Mouse (Mus musculus) frontal cortex, adult 2 months (tissue): ENCODE measurements around the gene Gpr157. TPM values are rescaled to one million over a fixed set of nuclear protein-coding genes. Genes with fewer than 3 reads are reported as not detected.

ENCODE experiments used
- DNase-seq, 2 experiments: peaks; one replicate each; pipeline ENCODE4 v3.0.0; 2022; ENCODE audit warnings: low spot score in 1 of 2; ENCODE audit errors: extremely low spot score in 1 of 2
- polyA plus RNA-seq: library from polyadenylated mRNA; depleted of rRNA; stranded (reverse); fragments of >200 nt; gene quantifications from 2 replicates; pipeline ENCODE4 v1.2.3, GENCODE M21; 2012; rRNA removed

Gpr157 gene
- polyA plus RNA-seq, 1 experiment, result 1.8 TPM

DNA sequence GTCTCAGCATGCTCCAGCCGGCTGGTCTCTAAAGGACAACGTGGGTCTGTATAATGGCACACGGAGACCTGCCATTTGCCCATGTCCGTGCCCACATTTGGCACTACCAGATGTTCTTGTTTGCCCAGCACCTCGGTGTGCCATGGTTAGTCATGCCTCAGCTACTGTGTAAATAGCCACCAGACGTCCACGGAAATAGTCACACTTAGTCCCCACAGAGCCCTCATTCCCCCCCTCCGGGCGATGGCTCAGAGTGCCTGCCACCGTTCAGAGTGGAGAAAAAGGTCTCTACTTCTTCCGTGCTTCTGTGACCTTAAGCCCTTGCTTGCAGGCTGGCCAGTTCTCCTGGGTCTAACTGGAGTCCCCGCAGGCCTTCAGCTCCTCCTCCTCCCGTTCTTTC is 51.9 kb downstream of the Gpr157 start:
- no peak for DNase-seq

- no peak for DNase-seq
Measured at GRCm38 (mm10) chr4:150140346-150140745, 53.2 kb downstream of the Gpr157 start.

GRCm38 (mm10) chr4:150144242-150144641 is 57.1 kb downstream of the Gpr157 start:
- DNase-seq, result no peak

DNA sequence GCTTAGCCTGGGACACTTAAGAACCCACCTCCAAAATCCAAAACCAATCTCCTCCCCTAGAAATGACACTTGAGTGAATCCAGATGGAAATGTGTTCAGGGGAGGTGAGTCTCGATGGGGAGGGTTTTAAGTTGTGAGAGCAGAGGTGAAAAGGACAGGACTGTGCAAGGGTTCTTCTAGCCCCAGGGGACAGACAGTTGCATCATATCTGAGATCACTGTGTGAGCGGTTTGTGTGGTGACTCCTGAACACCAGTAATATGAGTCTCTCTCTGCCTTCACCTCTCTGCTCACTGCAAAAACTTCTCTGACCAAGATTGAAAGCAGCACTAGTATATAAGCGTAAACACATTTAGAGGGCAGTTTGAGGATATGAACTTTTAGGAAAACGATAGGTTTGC is 59.1 kb downstream of the Gpr157 start:
- no peak for DNase-seq

DNA sequence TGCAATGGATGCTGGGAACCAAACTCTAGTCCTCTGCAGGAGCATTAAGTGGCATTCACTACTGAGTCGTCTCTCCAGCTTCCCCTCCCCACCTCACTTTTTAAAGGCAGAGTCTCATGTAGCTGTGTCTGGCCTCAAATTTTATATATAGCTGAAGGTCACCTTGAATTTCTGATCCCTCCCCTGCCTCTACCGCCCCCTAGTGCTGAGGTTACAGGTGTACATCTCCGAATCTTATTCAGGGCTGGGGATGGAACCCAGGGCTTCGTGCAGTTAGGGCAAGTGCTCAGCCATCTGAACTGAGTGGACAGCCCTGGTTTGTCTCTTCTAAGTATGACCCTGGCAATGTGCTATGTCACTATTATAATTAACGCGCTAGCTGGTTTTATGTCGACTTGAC is 63.9 kb downstream of the Gpr157 start:
- DNase-seq, result no peak

- DNase-seq, result no peak
Measured at GRCm38 (mm10) chr4:150152483-150152882, 65.3 kb downstream of the Gpr157 start.

- no peak for DNase-seq
Measured at GRCm38 (mm10) chr4:150155301-150155700, 68.1 kb downstream of the Gpr157 start.

Other genes starting within 250 kb of the Gpr157 start
- 11.6 and 12.5 TPM in 2 replicates for gene Spsb1, start 132.3 kb upstream of the Gpr157 start, polyA plus RNA-seq
- 4.4 and 5.7 TPM in 2 replicates for gene H6pd, start 78.3 kb upstream of the Gpr157 start, polyA plus RNA-seq
- gene Slc2a5, start 31.9 kb downstream of the Gpr157 start, polyA plus RNA-seq, result 4.7 and 7.6 TPM in 2 replicates
- not detected in 2 replicates for gene Slc2a7, start 61.6 kb downstream of the Gpr157 start, polyA plus RNA-seq
- 0.15 TPM in 1 of 2 replicates, not detected in the other for gene Car6, start 114.0 kb downstream of the Gpr157 start, polyA plus RNA-seq
- gene Eno1, start 149.4 kb downstream of the Gpr157 start, polyA plus RNA-seq, result 979 and 1,007 TPM in 2 replicates
- 64.4 and 66.1 TPM in 2 replicates for gene Rere, start 194.3 kb downstream of the Gpr157 start, polyA plus RNA-seq